Mouse (Mus musculus) myocyte (in vitro differentiated cells): Measurements from ENCODE around the gene Mrpl49.

ENCODE experiments used
- CEBPB ChIP-seq: IDR thresholded peaks from 2 replicates; pipeline ENCODE4 v1.6.1; 2011; ENCODE audit warnings: mild to moderate bottlenecking, moderate library complexity; ENCODE audit not compliant: poor library complexity, insufficient read depth, severe bottlenecking
- E2F4 ChIP-seq: IDR thresholded peaks from one replicate; pipeline ENCODE4 v1.6.1; 2011; ENCODE audit warnings: mild to moderate bottlenecking, control low read depth, moderate library complexity; ENCODE audit not compliant: insufficient read depth
- MAX ChIP-seq: IDR thresholded peaks from one replicate; pipeline ENCODE4 v1.6.1; 2011; ENCODE audit warnings: low read depth, mild to moderate bottlenecking, control low read depth
- MYOD1 ChIP-seq, 3 experiments: IDR thresholded peaks; one replicate each; pipeline ENCODE4 v1.6.1; 2011; ENCODE audit warnings: control low read depth in 2 of 3, low read depth in 2 of 3, mild to moderate bottlenecking in 2 of 3, moderate library complexity in 1 of 3; ENCODE audit not compliant: insufficient read length in 2 of 3, control insufficient read depth in 1 of 3
- MYOG ChIP-seq, 3 experiments: IDR thresholded peaks; one replicate each; pipeline ENCODE4 v1.6.1; 2011; ENCODE audit warnings: control low read depth in 2 of 3, low read depth in 2 of 3, mild to moderate bottlenecking in 2 of 3; ENCODE audit not compliant: insufficient read length in 2 of 3, control insufficient read depth in 1 of 3, insufficient read depth in 1 of 3
- POLR2A ChIP-seq: IDR thresholded peaks from one replicate; pipeline ENCODE4 v1.6.1; 2011; ENCODE audit warnings: low read depth, mild to moderate bottlenecking, control low read depth, moderate library complexity; ENCODE audit not compliant: insufficient read length
- POLR2AphosphoS2 ChIP-seq: IDR thresholded peaks from one replicate; pipeline ENCODE4 v1.6.1; 2011; ENCODE audit warnings: low read depth, control low read depth; ENCODE audit not compliant: insufficient read length
- TCF12 ChIP-seq: IDR thresholded peaks from one replicate; pipeline ENCODE4 v1.6.1; 2011; ENCODE audit warnings: mild to moderate bottlenecking, control low read depth; ENCODE audit not compliant: poor library complexity, insufficient read depth, severe bottlenecking
- USF1 ChIP-seq: IDR thresholded peaks from one replicate; pipeline ENCODE4 v1.6.1; 2011; ENCODE audit warnings: low read depth, mild to moderate bottlenecking, control low read depth, moderate library complexity

DNA sequence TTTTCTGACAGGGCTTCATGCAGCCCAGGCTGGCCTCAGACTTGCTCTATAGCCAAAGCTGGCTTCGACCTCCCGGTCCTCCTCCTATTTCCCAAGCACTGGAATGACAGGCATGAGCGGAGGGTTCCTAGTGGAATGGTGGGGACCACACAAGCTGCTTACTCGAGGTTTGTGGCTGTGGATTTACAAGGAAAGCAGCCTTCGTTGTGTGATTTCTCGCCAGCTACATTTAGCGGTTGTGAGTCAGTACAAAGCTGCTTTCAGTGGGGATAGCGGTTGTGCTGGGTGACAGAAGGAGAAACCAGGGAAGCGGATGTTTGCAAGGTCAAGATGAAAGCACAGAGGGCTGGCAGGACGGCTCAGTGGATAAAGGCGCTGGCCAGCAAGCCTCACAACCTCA, 52.0 kb downstream of the Mrpl49 start:
- no peak for TF ChIP-seq TCF12
- no peak for TF ChIP-seq MAX
- TF ChIP-seq E2F4, result no peak
- no peak for TF ChIP-seq POLR2AphosphoS2
- no peak for TF ChIP-seq POLR2A
- TF ChIP-seq MYOD1 (IDR thresholded peaks at IDR 0.05; ENCODE audit: control insufficient read depth in 1 of 3, insufficient read length in 2 of 3, low read depth in 2 of 3), result no peak
- TF ChIP-seq CEBPB, result no peak
- TF ChIP-seq MYOG (IDR thresholded peaks at IDR 0.05; ENCODE audit: control insufficient read depth in 1 of 3, insufficient read depth in 1 of 3, insufficient read length in 2 of 3, low read depth in 2 of 3), result no peak
- TF ChIP-seq USF1, result no peak
